Mouse (Mus musculus) limb, embryonic 11.5 days (tissue): ENCODE results near the gene Eif4b. TPM values are rescaled to one million over a fixed set of nuclear protein-coding genes. Genes with fewer than 3 reads are reported as not detected.
A peak's percentile ranks its signal among the peaks of the same experiment; 100 is the strongest.

Experiments used
- ATAC-seq: fragments of 200-750 bp; cut with Nextera tagmentation; 2 replicates; pipeline ENCODE4 v1.8.0; 2017; ENCODE audit warnings: low read depth; ENCODE audit not compliant: insufficient number of reproducible peaks, low FRiP score, low TSS enrichment
- DNase-seq: peaks from one replicate; pipeline ENCODE4 v3.0.0-alpha.2; 2015; ENCODE audit warnings: low spot score
- H3K27ac ChIP-seq: fragments of 300-500 bp; sonication (generic); replicated peaks from 2 replicates; pipeline ENCODE4 v1.5.1; 2014; ENCODE audit warnings: low read depth, mild to moderate bottlenecking, low read length
- H3K27me3 ChIP-seq: fragments of 300-500 bp; sonication (generic); 2 replicates; pipeline ENCODE4 v1.6.1; 2014; ENCODE audit warnings: mild to moderate bottlenecking, low read length, mixed read lengths; ENCODE audit not compliant: control insufficient read depth, insufficient read depth
- H3K36me3 ChIP-seq: fragments of 300-500 bp; sonication (generic); 2 replicates; pipeline ENCODE4 v1.6.1; 2014; ENCODE audit warnings: mild to moderate bottlenecking, low read length, moderate library complexity, mixed read lengths; ENCODE audit not compliant: control insufficient read depth, insufficient read depth
- H3K4me1 ChIP-seq: fragments of 300-500 bp; sonication (generic); 2 replicates; pipeline ENCODE4 v1.6.1; 2014; ENCODE audit warnings: low read length, mixed read lengths; ENCODE audit not compliant: control insufficient read depth, insufficient read depth
- H3K4me2 ChIP-seq: fragments of 300-500 bp; sonication (generic); 2 replicates; pipeline ENCODE4 v1.6.1; 2014; ENCODE audit warnings: low read depth, mild to moderate bottlenecking, moderate library complexity; ENCODE audit not compliant: severe bottlenecking
- H3K4me3 ChIP-seq: fragments of 300-500 bp; sonication (generic); 2 replicates; pipeline ENCODE4 v1.5.1; 2014; ENCODE audit warnings: low read depth, low read length
- H3K9ac ChIP-seq: fragments of 300-500 bp; sonication (generic); 2 replicates; pipeline ENCODE4 v1.6.1; 2014; ENCODE audit warnings: mild to moderate bottlenecking, low read length
- H3K9me3 ChIP-seq: fragments of 300-500 bp; sonication (generic); 2 replicates; pipeline ENCODE4 v1.6.1; 2016; ENCODE audit warnings: low read length; ENCODE audit not compliant: control insufficient read depth
- WGBS: fragments of 180-500 bp; shearing (Covaris S2); extraction: QIAGEN DNeasy Blood & Tissue Kit; methylation state at CpG from one replicate; pipeline ENCODE4 v1.1.7; 2014; 5-methylcytosine and 5-hydroxymethylcytosine counted together
- polyA plus RNA-seq: library from polyadenylated mRNA; unstranded; fragments of >200 nt; fragmentation: Nextera tagmentation; extraction: Ambion mirVana; gene quantifications from 2 replicates; pipeline ENCODE4 v1.2.1, GENCODE M21; 2014

The Eif4b gene
- polyA plus RNA-seq, 1 experiment from 2014 or later = 131 TPM

- Histone ChIP-seq H3K36me3 (peaks cover 17% of the 10 kb centered on the region), H3K27ac (no peak overlapping the region), H3K27me3 (no peaks in the 10 kb centered on the region), H3K4me1 (no peaks in the 10 kb centered on the region), H3K9ac (no peak overlapping the region), H3K4me2 (no peak overlapping the region), H3K4me3 (no peak overlapping the region), H3K9me3 (no peaks in the 10 kb centered on the region)
- ATAC-seq (no peak), DNase-seq (no peak)
- WGBS = 90% methylated on average over 4 of the region's 4 CpGs
Measured at GRCm38 (mm10) chr15:102083028-102083427, 9.5 kb downstream of the Eif4b start.

- H3K27ac ChIP-seq = no peak overlapping the region
- H3K9me3 ChIP-seq = no peaks in the 10 kb centered on the region
- H3K9ac ChIP-seq = no peak overlapping the region
- DNase-seq = no peak
- no peaks in the 10 kb centered on the region for H3K27me3 ChIP-seq
- no peaks in the 10 kb centered on the region for H3K4me1 ChIP-seq
- no peak overlapping the region for H3K4me3 ChIP-seq
- ATAC-seq = no peak
- H3K4me2 ChIP-seq = no peak overlapping the region
- H3K36me3 ChIP-seq = peaks cover 48% of the 10 kb centered on the region
- WGBS = 88% methylated on average over 12 of the region's 12 CpGs
Measured at GRCm38 (mm10) chr15:102089914-102090585, 16.5 kb downstream of the Eif4b start.

GRCm38 (mm10) chr15:102091063-102091679 is 17.6 kb downstream of the Eif4b start:
- Histone ChIP-seq H3K36me3 (peaks cover 55% of the 10 kb centered on the region), H3K4me3 (no peak overlapping the region), H3K9ac (no peak overlapping the region), H3K27ac (no peak overlapping the region), H3K9me3 (no peaks in the 10 kb centered on the region), H3K4me1 (no peaks in the 10 kb centered on the region), H3K27me3 (no peaks in the 10 kb centered on the region), H3K4me2 (no peak overlapping the region)
- DNase-seq = no peak
- ATAC-seq = no peak
- WGBS = 84% methylated on average over 12 of the region's 12 CpGs

GRCm38 (mm10) chr15:102091688-102092087 is 18.1 kb downstream of the Eif4b start:
- Histone ChIP-seq H3K4me3 (no peak overlapping the region), H3K4me2 (no peak overlapping the region), H3K9ac (no peak overlapping the region), H3K9me3 (no peaks in the 10 kb centered on the region), H3K27me3 (no peaks in the 10 kb centered on the region), H3K27ac (no peak overlapping the region), H3K36me3 (peaks cover 57% of the 10 kb centered on the region), H3K4me1 (no peaks in the 10 kb centered on the region)
- WGBS = 79% methylated on average over 1 of the region's 1 CpGs
- ATAC-seq = no peak
- DNase-seq = no peak

GRCm38 (mm10) chr15:102092222-102092621 is 18.6 kb downstream of the Eif4b start:
- Histone ChIP-seq H3K27ac (no peak overlapping the region), H3K27me3 (no peaks in the 10 kb centered on the region), H3K9me3 (no peaks in the 10 kb centered on the region), H3K36me3 (peaks cover 54% of the 10 kb centered on the region), H3K4me2 (no peak overlapping the region), H3K9ac (no peak overlapping the region), H3K4me1 (no peaks in the 10 kb centered on the region), H3K4me3 (no peak overlapping the region)
- 91% methylated on average over 4 of the region's 4 CpGs for WGBS
- no peak for DNase-seq
- no peak for ATAC-seq

GRCm38 (mm10) chr15:102094157-102094556 is 20.6 kb downstream of the Eif4b start:
- Histone ChIP-seq H3K4me2 (no peak overlapping the region), H3K9me3 (no peaks in the 10 kb centered on the region), H3K36me3 (peaks cover 56% of the 10 kb centered on the region), H3K4me1 (peaks cover 10% of the 10 kb centered on the region; the same call in 1 of the 2 replicates), H3K4me3 (no peak overlapping the region), H3K9ac (no peak overlapping the region), H3K27me3 (no peaks in the 10 kb centered on the region), H3K27ac (no peak overlapping the region)
- ATAC-seq = no peak
- 36% methylated on average over 2 of the region's 2 CpGs for WGBS
- no peak for DNase-seq

GRCm38 (mm10) chr15:102094988-102095387 is 21.4 kb downstream of the Eif4b start:
- no peak overlapping the region for H3K27ac ChIP-seq
- ATAC-seq = no peak
- H3K27me3 ChIP-seq = no peaks in the 10 kb centered on the region
- DNase-seq = no peak
- 87% methylated on average over 16 of the region's 16 CpGs for WGBS
- H3K9me3 ChIP-seq = no peaks in the 10 kb centered on the region
- no peak overlapping the region for H3K4me2 ChIP-seq
- H3K4me1 ChIP-seq = peaks cover 13% of the 10 kb centered on the region; the same call in 1 of the 2 replicates
- H3K36me3 ChIP-seq = peaks cover 54% of the 10 kb centered on the region
- H3K9ac ChIP-seq = no peak overlapping the region
- no peak overlapping the region for H3K4me3 ChIP-seq

- Histone ChIP-seq H3K4me3 (no peak overlapping the region), H3K4me2 (no peak overlapping the region), H3K36me3 (peaks cover 36% of the 10 kb centered on the region), H3K9ac (no peak overlapping the region), H3K9me3 (no peaks in the 10 kb centered on the region), H3K27me3 (no peaks in the 10 kb centered on the region), H3K4me1 (peaks cover 32% of the 10 kb centered on the region), H3K27ac (peak overlapping the region; percentile 32)
- DNase-seq (no peak), ATAC-seq (no peak)
- 88% methylated on average over 8 of the region's 8 CpGs for WGBS
Measured at GRCm38 (mm10) chr15:102097147-102097915, 23.8 kb downstream of the Eif4b start.
